Mouse (Mus musculus): ENCODE measurements around the gene Prex1. TPM values are rescaled to one million over a fixed set of nuclear protein-coding genes. Genes with fewer than 3 reads are reported as not detected.

Gene Prex1
- total RNA-seq, 2 experiments from 2014 or later, result 7.4 to 11.5 TPM

DNA sequence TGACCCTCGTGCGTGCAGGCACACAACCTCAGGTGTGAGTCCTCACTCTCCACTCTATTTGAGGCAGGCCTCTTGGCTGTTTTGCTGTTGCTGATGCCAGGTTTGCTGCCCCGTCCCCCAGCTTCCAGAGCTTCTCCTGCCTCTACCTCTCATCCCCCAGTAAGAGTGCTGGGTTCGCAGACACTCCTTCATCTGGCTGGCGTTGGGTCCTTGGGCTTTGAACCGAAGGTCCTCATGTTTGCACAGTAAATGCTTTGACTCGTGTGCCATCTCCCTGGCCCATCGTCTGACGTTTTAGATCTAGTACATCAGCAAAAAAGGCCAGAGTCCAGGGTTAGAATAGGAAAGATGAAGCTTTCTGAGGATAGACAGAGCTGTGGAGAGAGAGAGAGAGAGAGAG lies 43.7 kb downstream of the Prex1 start:
- intact Hi-C loops (cut with DNase I; ENCODE audit: low total_unique reads), result no loop called here
- no peak for DNase-seq

DNA sequence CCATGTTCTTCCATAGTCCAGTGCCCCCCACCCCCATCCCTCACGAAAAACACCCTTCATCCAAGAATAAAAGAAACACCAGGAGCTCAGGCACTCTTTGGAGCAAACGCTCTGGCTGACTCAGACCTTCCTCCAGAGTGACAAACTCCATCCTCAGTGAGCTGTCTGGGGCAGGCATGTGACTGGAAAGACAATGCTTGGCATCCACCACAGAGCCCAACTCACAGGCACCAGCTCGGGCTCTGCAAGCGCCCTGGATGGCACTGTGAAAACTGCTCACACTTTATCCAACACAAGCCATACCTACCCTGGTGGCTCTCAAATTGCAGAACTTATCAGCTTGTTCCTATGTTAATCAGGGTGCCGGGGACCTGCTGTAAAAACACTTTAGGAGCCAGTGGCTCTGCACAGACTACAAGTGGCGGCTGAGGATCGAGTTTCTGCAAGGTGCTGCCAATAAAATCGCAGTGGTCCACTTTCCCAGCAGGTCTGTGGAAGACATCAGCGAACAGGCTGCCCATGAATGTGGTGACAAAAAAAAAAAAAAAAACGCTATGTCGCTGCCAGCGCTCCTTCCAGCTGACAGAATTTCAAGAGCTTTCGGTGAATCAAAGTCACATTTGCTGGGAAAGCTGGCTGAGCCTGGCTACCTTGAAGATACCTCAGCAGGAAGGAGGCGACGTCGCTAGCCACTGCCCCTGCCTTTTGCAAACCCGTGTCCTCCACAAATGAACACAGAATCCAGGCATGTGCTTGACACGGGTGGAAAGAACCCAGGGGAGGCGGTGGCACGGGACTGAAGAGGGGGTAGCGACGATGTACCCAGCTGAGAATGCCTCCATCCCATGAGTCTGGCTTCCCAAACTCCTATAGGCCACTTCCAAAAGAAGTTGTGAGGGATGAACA lies 45.6 kb downstream of the Prex1 start:
- DNase-seq, result no peak
- intact Hi-C loops (cut with DNase I; ENCODE audit: low total_unique reads), result no loop called here

DNA sequence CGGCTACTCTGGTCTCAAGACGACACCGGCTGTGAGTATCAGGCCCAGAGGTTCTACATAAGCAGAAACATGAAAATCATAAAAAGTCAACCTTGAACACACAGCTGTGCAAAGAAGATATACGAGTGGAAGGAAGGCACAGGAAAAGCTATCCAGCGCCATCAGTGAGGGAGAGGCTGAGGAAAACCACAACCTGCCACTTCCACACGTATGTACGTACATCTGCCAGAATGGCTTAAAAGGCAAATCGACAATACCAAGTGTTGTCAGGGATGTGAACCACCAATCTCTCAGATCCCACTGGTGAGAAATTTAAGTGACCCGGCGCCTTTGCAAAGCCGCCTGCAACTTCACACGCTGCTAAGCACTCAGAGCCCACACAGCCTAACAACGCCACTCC lies 47.5 kb downstream of the Prex1 start:
- DNase-seq, result no peak
- intact Hi-C loops (cut with DNase I; ENCODE audit: low total_unique reads), result no loop called here

DNA sequence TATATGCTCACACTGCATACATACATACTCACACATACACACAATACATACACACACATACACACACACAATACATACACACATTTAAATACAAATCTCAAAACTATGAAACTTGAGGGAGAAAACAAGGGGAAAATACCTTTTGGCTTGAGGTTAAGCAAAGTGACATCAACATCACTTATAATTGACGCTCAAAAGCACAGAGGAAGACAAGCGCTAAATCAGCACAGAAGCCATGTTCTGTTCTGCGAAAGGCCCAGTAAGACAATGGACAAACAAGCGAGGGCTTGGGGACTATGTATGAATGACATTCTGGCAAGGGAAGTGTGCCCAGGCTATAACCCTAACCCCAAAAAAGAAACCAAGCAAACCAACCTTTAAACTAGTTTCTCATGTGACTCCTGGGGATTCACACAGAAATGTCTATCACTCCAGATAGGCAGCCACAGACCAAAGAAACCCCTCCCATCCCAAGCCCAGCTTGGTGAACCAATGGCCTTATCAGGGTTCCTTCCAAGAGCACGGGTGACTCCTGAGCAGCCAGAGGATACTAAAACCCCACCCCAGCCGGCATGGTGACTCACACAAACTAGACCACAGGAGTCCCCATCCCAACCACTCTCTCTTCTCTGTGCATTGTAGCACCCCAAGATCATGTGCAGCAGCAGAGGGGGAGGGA lies 48.2 kb downstream of the Prex1 start:
- DNase-seq, result no peak
- intact Hi-C loops (cut with DNase I; ENCODE audit: low total_unique reads), result no loop called here

DNA sequence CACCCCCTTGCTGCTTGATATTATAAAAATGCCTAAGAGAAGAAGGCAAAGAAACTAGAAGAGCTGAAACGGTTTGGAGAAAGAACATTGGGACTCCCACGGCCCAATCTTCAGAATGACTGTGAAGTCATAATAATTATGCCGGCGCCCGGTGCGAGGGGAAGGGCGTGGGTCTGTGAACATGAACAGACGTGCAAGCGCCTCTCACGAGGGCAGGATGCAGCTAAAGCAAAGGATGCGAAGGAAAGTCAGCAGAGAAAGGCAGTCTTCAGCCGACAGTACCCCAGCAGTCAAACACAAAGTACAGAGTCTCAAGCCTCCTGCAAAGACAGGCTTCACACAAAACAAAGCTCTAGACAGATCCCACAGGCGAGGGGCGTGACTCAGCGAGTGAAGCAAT lies 49.1 kb downstream of the Prex1 start:
- DNase-seq, result no peak
- intact Hi-C loops (cut with DNase I; ENCODE audit: low total_unique reads), result no loop called here

DNA sequence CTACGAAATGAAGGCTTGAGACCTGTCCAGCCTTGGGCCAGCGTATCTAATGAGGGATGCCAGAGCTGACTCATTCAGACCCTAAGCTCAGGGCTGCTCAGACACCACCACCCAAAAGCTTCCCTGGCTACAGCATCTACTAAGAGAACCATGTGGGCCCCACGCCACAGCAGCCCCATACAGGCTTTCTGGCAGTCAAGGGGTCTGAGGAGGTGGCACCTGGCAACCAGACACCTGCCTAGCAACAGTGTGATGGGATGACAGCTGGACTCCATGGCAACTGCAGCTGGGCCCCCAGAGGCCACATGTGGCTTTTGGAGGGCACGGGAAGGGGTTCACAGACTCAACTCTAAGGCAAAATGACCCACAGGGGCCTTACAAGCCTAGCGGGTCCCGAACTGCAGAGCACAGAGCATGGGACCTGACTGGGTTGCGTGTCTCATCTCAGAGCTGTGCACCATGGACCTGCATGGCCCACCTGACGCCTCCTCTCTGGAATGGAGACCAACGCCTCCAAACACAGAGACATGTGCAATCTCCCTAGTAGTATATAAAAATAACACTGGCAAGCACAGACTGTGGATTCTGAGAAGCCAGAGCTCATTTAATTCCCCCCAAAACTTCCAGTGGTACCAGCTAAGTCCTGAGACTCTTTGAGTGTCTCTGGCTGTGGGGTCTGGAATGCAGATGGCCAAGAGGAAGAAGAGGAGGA lies 50.2 kb downstream of the Prex1 start:
- intact Hi-C loops (cut with DNase I; ENCODE audit: low total_unique reads), result no loop called here

DNA sequence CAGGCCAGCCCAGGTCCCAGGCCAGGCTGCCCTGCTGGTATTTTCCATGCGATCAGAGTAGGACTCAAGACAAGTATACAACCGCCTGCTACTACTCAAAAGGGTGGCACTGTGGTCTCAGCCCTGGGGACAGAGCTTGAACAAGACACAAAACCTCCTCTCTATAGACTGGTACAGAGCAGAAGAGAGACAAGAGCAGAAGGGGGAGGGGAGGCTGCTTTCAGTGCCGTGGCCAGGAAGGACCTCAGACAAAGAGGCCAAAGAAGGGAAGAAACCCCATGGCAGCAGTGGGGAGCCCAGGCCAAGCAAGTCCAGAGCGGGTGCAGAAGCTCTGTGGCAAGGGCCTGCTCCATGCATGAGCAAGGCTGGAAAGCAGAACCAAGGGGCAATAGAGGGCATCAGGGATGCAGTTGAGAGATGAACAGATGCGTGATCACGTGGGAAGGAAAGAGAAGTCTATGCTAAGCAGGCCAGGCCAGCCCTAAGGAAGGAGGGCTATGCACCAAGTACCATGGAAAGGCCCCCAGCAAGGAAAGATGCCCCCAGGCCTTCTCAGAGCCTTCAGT lies 51.0 kb downstream of the Prex1 start:
- intact Hi-C loops (cut with DNase I; ENCODE audit: low total_unique reads), result no loop called here
- DNase-seq, result no peak

More for the DNA sequence above, 50.2 kb downstream of the Prex1 start:
- no peak for DNase-seq

DNA sequence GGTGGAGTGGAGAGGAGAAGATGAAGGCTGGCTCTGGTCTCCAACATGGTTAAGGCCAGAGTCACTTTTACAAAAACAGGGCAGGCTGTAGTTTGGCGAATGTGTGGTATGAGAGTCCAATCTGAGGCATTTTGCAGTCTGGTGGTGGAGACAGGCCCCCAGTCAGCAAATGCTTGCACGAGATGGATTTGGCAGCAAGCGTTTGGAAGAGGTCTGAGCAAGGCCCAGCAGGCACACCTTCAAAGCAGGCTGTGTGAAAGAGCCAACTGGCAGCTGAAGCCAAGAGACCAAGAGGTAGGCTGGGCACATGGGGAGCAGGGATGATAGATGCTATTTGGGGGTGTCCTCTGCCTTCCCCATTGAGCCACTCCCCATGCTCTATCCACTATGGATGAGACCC lies 51.7 kb downstream of the Prex1 start:
- DNase-seq, result no peak
- intact Hi-C loops (cut with DNase I; ENCODE audit: low total_unique reads), result no loop called here

DNA sequence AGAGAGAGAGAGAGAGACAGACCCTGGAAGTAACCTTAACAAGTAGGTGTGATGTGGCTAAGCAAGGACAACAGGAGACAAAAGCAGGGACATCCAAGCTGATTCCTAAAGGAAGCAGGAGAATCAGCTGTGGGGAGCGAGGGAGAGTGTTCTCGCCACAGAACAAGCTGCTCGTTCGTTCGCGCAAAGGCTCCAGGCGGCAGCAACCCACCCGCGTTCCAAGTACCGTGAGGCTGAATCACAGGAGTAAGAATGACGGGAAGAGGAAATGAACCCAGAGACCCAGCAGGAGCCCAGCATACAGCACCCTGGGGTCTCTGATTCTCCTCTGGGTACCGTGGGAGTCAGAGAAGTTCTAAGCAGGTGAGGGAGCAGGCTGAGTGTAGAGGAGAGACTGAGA lies 52.1 kb downstream of the Prex1 start:
- no peak for DNase-seq
- intact Hi-C loops (cut with DNase I; ENCODE audit: low total_unique reads), result no loop called here

DNA sequence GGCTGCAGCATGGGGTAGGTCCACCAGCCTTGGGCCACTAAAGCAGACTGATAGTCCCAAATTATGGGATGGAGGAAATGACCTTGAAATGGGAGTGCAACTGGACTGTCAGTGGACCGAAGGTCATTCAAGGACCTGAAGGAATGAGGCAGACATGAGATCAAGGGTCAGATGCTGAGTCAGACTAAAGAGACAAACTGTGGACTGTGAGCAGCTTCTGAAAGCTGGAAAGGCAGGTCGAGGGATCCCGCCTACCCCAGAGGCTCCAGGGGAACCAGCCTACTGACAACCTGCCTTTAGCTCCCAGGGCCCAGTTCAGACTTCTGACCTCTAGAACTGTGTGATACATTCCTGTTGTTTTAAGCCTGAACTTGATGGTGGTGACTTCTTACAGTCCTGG lies 55.3 kb downstream of the Prex1 start:
- DNase-seq, result no peak
- intact Hi-C loops (cut with DNase I; ENCODE audit: low total_unique reads), result loop anchor here (5.0 kb wide), 1 partner anchor 49 kb away; no protein-coding TSS in a partner anchor

DNA sequence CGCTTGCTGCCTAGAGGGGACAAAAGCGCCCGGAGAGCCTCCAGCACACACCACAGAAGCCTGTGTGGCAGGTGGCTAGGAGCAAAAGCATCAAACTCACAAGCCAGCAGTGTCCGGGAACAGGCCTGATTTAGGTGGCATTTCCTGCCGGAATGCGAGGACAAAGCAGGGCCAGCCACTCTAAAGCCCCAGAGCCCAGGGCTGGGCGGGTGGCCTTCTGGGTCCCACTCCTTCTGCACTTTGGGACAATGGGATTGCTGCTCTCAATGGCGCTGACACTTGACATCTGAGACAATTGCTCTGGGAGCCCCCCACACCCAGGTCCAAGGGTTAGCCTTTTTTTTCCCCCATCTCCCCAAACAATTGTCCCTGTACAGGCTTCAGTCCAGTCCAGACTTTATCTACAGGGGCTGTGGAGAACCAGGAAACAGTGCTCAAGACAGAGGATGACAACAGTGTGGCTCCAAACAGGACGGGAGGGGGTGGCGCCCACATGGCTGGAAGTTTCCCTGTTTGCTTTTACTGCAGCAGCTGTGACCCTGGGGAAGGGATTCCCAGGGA lies 56.1 kb downstream of the Prex1 start:
- intact Hi-C loops (cut with DNase I; ENCODE audit: low total_unique reads), result loop anchor here (5.0 kb wide), 1 partner anchor 50 kb away; no protein-coding TSS in a partner anchor

DNA sequence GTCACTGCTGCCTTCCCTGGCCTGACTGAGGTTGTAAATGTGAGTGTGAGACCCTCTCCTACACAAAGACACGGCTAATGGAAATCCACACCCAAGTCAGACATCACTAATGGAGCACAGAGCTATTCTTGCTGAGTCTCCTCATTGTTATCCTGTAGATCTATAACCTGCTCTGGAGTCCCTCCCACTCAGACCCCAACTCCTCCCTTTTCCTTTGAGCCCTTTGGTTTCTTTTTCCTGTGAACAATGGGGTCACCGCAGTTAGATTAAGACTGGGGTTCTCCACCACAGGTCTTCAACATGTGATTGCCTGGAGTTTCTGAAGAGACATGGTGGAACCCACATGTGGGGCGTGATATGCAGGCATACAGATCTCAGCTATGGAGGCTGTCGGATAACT lies 57.0 kb downstream of the Prex1 start:
- DNase-seq, result no peak
- intact Hi-C loops (cut with DNase I; ENCODE audit: low total_unique reads), result loop anchor here (5.0 kb wide), 1 partner anchor 51 kb away; no protein-coding TSS in a partner anchor

More for the DNA sequence above, 56.1 kb downstream of the Prex1 start:
- DNase-seq, result no peak

DNA sequence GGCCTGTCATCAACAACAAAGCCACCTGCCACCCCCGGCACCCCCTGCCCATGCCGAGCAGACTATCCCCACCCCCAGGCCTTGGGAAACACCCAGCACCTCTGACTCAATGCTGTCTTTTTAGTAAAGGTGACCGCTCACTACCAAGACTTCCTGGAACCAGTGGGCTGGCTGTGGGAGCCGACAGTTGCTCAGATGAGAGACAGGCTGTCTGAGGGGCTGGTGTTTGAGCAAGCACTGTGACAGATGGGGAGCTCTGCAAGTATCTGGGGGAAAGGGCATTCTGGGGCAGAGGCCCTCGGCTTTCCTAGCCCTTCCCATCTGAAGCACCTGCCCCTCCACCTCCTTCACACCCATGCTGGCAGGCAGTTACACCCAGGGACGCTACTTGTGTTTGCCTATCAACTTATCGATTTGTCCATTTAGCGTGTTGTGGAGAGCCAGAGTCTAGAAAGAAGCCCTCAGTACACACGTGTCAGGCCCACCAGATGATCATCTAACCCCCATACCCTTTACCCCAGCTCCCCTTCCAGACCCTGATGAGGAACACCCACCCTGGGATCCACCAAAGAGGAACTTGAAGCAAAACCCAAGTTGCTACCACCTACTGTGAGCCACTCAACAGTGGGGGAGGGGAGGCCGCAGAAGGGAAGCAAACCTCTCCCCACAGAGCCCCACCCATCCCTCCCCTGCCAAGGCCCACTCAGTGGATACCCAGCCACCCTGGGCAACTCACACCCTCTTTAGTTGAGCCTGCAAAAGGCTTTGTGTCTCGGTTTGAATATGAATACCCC lies 57.7 kb downstream of the Prex1 start:
- intact Hi-C loops (cut with DNase I; ENCODE audit: low total_unique reads), result loop anchor here (5.0 kb wide), 1 partner anchor 51 kb away; no protein-coding TSS in a partner anchor
- no peak for DNase-seq

DNA sequence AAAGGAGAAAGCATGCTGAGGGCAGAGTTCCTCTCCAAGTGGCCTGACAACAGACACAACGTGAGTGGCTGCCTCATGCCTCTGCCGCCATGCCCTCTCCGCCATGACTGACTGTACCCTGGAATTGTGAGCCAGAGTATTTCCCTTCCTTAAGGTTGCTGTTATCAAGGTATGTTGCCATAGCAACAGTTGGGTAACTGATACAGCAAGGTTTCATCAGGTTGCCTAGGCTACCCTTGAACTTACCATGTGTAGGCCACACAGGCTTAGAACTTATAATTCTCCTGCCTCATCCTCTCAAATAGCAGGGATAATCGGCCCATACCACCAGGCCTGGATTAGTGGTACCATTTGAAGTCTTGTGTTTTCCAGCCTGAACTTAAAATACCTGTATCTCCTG lies 58.3 kb downstream of the Prex1 start:
- intact Hi-C loops (cut with DNase I; ENCODE audit: low total_unique reads), result loop anchor here (5.0 kb wide), 1 partner anchor 52 kb away; no protein-coding TSS in a partner anchor
- DNase-seq, result no peak

DNA sequence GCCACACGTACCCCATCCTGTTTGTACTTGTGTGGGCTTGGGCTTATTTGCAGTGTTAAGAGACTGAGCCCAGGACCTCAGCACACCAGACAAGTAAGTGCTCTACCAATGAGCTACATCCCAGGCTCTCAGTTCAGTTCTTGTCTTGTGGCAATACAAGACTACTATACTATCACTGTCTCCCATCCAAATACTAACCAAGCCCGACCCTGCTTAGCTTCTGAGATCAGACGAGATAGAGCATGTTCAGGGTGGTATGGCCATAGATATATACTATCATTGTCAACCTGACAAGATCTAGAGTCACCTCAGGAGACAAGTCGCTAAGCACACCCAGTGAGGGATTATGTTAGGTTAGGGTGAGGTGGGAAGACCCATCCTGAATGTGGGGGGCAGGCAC lies 58.8 kb downstream of the Prex1 start:
- intact Hi-C loops (cut with DNase I; ENCODE audit: low total_unique reads), result loop anchor here (5.0 kb wide), 1 partner anchor 52 kb away; no protein-coding TSS in a partner anchor
- no peak for DNase-seq

DNA sequence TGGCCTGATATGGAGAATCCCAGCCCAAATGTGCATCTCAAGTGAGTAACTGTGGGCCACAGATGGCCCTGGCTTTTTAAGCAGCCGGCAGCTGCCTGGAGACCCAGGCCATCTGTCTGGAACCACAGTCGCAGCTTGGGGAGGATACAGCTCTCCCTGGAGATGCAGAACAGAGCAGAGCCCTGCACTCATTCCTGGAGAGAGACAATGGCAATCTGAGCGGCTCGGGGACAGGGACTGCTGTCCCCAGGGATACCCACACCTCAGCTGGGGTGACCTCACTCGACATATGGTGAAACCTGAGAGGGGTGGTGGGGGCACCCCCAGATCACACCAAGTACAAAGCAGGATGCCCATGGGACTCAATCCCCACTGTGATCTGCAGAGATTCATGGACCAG lies 60.1 kb downstream of the Prex1 start:
- no peak for DNase-seq
- intact Hi-C loops (cut with DNase I; ENCODE audit: low total_unique reads), result no loop called here

DNA sequence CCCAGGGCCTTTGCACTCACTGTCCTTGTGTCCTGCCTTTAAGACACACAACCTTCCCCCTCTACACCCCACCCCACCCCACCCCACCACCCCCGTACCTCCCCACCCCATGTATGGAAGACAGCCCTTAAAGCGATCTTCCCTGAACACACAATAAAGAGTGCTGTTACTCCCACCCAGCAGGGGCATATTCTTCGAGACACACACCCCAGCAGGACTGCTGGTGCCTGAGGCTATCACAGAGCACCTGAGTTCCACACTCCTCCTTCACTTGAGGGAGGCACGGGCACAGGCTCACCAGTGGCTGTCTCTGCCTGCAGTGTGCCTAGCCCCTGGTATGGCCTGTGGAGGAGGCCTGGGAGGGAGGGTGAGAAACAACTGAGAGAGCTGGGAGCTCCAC lies 61.0 kb downstream of the Prex1 start:
- DNase-seq, result no peak
- intact Hi-C loops (cut with DNase I; ENCODE audit: low total_unique reads), result no loop called here

DNA sequence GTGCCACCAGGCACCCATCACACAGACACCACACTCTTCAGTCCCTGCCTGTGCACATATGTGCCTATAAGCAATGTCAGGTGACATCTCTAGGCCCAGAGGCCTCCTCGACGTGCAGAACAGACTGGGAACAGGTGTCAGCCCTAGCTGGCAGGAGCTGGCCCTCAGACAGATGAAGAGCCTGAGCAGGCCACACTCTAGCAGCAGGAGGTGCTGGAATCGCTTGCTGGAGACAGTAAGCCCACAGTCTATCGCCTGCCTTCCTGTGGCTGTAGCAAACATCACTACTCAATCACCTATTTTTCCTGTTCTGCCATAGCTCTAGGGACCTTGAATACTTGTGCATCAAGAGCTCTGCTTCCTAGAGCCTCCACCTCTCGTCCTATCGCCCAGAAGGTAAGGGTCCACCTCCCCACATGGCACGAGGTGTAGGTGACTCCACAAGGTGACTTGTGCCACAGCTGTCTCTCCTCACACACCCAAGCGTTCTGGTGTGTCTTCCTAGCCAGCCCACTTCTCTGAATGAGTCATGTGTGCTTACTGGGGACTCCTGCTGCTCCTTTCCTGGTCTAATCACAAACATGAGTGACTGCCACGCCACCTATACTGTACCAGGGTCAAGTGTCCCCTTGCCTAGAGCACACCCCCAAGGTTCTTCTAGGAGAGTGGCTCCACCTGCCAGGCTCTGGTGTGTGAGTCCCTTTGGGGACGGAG lies 62.2 kb downstream of the Prex1 start:
- DNase-seq, result no peak
- intact Hi-C loops (cut with DNase I; ENCODE audit: low total_unique reads), result no loop called here

All from gastrocnemius, postnatal 14 days (tissue).